Mouse (Mus musculus): Measurements from ENCODE around the gene A2m.

The A2m gene

GRCm38 (mm10) chr6:121635076-121635475, at the start of gene A2m:
Gene A2m (plus strand): TSS chr6:121635376.
- no peak for ATAC-seq (ENCODE audit: low TSS enrichment)

- ATAC-seq (ENCODE audit: low TSS enrichment): no peak
Observed at GRCm38 (mm10) chr6:121590131-121590530, 45.0 kb upstream of the A2m start.

GRCm38 (mm10) chr6:121600927-121601326, 34.2 kb upstream of the A2m start:
- no peak for ATAC-seq (ENCODE audit: low TSS enrichment)

- no peak for ATAC-seq (ENCODE audit: low TSS enrichment)
Observed at GRCm38 (mm10) chr6:121607861-121608260, 27.3 kb upstream of the A2m start.

GRCm38 (mm10) chr6:121611796-121612195, 23.4 kb upstream of the A2m start:
- no peak for ATAC-seq (ENCODE audit: low TSS enrichment)

- ATAC-seq (ENCODE audit: low TSS enrichment): no peak
Observed at GRCm38 (mm10) chr6:121617476-121617875, 17.7 kb upstream of the A2m start.

- ATAC-seq (ENCODE audit: low TSS enrichment): no peak
Observed at GRCm38 (mm10) chr6:121622525-121622924, 12.7 kb upstream of the A2m start.

- ATAC-seq (ENCODE audit: low TSS enrichment): no peak
Observed at GRCm38 (mm10) chr6:121634520-121634919, 656 bp upstream of the A2m start.

- peak; percentile 79 for ATAC-seq (ENCODE audit: low TSS enrichment)
Observed at GRCm38 (mm10) chr6:121635878-121636371, 749 bp downstream of the A2m start.

GRCm38 (mm10) chr6:121648499-121648898, 13.3 kb downstream of the A2m start:
- ATAC-seq (ENCODE audit: low TSS enrichment): no peak

Measured in frontal cortex, adult (tissue).